ENCODE assay signal across 24 mouse cellular contexts in genomic region chr5:100210708-100211107, GRCm38 (mm10). TPM values are rescaled to one million over a fixed set of nuclear protein-coding genes. Genes with fewer than 3 reads are reported as not detected.
"Had no signal": no experiment of that assay in that cellular context is flagged by ENCODE, and none has a peak within 500 bp of the region (broad histone marks: within the 10 kb centered on the region; RNA-seq: fewer than 3 reads in every experiment).

No protein-coding gene starts in this region.

- H3K9me3 ChIP-seq: heart, embryonic 10.5 days; heart, embryonic 12.5 days; hindbrain, embryonic 10.5 days; hindbrain, embryonic 12.5 days; intestine, embryonic 15.5 days; limb, embryonic 10.5 days; limb, embryonic 12.5 days had no signal

- ATAC-seq: forebrain, embryonic 16.5 days; hindbrain, embryonic 16.5 days; inflammation-experienced regulatory T-cells, adult 6 months; intestine, embryonic 15.5 days; intestine, postnatal 0 days had no signal

- H3K27me3 ChIP-seq: hindbrain, embryonic 12.5 days; intestine, embryonic 15.5 days; limb, embryonic 12.5 days had no signal

- H3K36me3 ChIP-seq: heart, embryonic 10.5 days; heart, embryonic 12.5 days; hindbrain, embryonic 10.5 days; hindbrain, embryonic 12.5 days; intestine, embryonic 15.5 days; limb, embryonic 10.5 days; limb, embryonic 12.5 days had no signal

- H3K9ac ChIP-seq: heart, embryonic 12.5 days; hindbrain, embryonic 12.5 days; hindbrain, embryonic 14.5 days; intestine, embryonic 15.5 days; limb, embryonic 12.5 days had no signal

- H3K4me2 ChIP-seq: heart, embryonic 12.5 days; hindbrain, embryonic 12.5 days; hindbrain, embryonic 14.5 days; intestine, embryonic 15.5 days; limb, embryonic 12.5 days had no signal

- H3K4me1 ChIP-seq: hindbrain, embryonic 12.5 days; limb, embryonic 12.5 days had no signal

- H3K27ac ChIP-seq: gastrocnemius, adult 2 months; heart, embryonic 10.5 days; hindbrain, embryonic 10.5 days; hindbrain, embryonic 12.5 days; hindbrain, embryonic 14.5 days; intestine, embryonic 15.5 days; layer of hippocampus, adult 2 months; left cerebral cortex, adult 2 months; limb, embryonic 10.5 days; limb, embryonic 12.5 days had no signal

- H3K4me3 ChIP-seq: gastrocnemius, adult 2 months; heart, embryonic 10.5 days; heart, embryonic 12.5 days; hindbrain, embryonic 10.5 days; hindbrain, embryonic 12.5 days; intestine, embryonic 15.5 days; layer of hippocampus, adult 2 months; left cerebral cortex, adult 2 months; limb, embryonic 10.5 days; limb, embryonic 12.5 days had no signal

- DNase-seq: gastrocnemius, adult 2 months; gastrocnemius, postnatal 10 days; gastrocnemius, postnatal 25 days; heart, postnatal 10 days; heart, postnatal 4 days; kidney, adult 18-20 months; kidney, adult 8-10 months; kidney, postnatal 10 days; kidney, postnatal 25 days; kidney, postnatal 4 days had no signal

RNA-seq across cellular contexts. Expression of gene Tmem150c, which starts 51.1 kb away (rescaled TPM):
- polyA plus RNA-seq: inflammation-experienced regulatory T-cells, adult 6 months had no signal
